Mouse (Mus musculus): ENCODE data around the gene Mlf2. TPM values are rescaled to one million over a fixed set of nuclear protein-coding genes. Genes with fewer than 3 reads are reported as not detected.

Mlf2 gene
- total RNA-seq, 1 experiment = 196 TPM

DNA sequence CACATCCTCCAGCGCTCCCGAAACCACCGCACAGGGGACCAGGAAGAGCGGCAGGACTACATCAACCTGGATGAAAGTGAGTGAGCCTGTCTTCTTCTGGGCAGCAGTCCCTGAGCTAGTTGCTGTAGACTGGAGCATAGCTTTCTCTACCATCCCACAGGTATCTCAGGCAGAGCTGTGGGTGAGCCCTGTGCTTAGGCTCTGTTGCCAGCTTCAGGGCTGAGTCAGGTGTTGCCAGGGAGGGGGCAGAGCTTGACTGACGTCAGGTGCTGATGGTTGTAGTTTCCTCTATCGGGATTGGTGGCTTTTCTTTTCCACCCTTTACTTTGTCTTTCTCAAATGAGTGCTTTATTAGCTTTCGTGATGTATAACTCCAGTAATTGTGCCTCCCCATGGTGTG, 3.5 kb downstream of the Mlf2 start:
- Histone ChIP-seq H3K9me3 (ENCODE audit: control insufficient read depth, insufficient read depth, low read depth, low read length) (no peaks in the 10 kb centered on the region), H3K27ac (ENCODE audit: insufficient read depth, low read depth, low read length, poor library complexity, severe bottlenecking) (no peak overlapping the region), H3K36me3 (ENCODE audit: control insufficient read depth, insufficient read depth, low read length, poor library complexity, severe bottlenecking) (peaks cover 35% of the 10 kb centered on the region), H3K4me3 (ENCODE audit: insufficient read depth in 1 of 2, low read depth in 1 of 2, low read length in 2 of 2, poor library complexity in 1 of 2, severe bottlenecking in 1 of 2) (no peak overlapping the region), H3K4me1 (ENCODE audit: control insufficient read depth in 2 of 2, insufficient read depth in 2 of 2, low read length in 2 of 2, poor library complexity in 1 of 2) (peaks cover 0 to 8% of the 10 kb centered on the region in 2 experiments; a peak in 1 of 4 replicates), H3K9ac (ENCODE audit: insufficient read depth, low read depth, low read length, poor library complexity, severe bottlenecking) (no peak overlapping the region)
- DNase-seq (ENCODE audit: low read depth, low spot score) = no peak
- no peak for TF ChIP-seq ZNF384 (IDR thresholded peaks at IDR 0.05; ENCODE audit: low read depth, low read length)
- no peak for TF ChIP-seq HCFC1 (IDR thresholded peaks at IDR 0.05; ENCODE audit: borderline replicate concordance, insufficient read depth, low read length)
- no peak for TF ChIP-seq ZC3H11A (IDR thresholded peaks at IDR 0.05; ENCODE audit: borderline replicate concordance, low read depth, low read length)
- no peak for TF ChIP-seq CHD2 (IDR thresholded peaks at IDR 0.05; ENCODE audit: low read depth, low read length)
- TF ChIP-seq MAFK (IDR thresholded peaks at IDR 0.05; ENCODE audit: insufficient read depth, low read depth, low read length) = no peak
- in situ Hi-C loops (cut with MboI; ENCODE audit: low sequenced_read_pairs in 2 of 2, unreplicated experiment in 2 of 2) = no loop called here

DNA sequence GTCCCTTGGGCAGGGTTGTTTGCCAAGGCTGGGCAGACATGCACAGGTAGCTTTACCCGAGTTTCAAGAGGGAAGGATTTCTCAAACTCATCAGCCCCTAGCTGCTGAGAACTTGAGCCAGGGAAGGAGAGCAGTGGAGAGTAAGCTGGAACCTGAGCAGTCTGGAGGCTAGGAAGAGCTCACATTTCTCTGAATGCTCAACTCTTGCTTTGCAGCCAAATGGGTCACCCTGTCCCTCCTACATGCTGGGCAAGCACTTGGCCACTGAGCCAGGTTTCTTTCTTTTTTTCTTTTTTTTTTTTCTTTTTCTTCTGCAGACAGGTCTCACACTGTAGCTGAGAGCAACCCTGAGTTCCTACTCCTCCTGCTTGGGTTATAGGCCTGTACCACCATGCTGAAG, 5.5 kb downstream of the Mlf2 start:
- peaks cover 0 to 8% of the 10 kb centered on the region in 2 experiments; a peak in 1 of 4 replicates for H3K4me1 ChIP-seq (ENCODE audit: control insufficient read depth in 2 of 2, insufficient read depth in 2 of 2, low read length in 2 of 2, poor library complexity in 1 of 2)
- H3K4me3 ChIP-seq (ENCODE audit: insufficient read depth in 1 of 2, low read depth in 1 of 2, low read length in 2 of 2, poor library complexity in 1 of 2, severe bottlenecking in 1 of 2) = no peak overlapping the region
- no peaks in the 10 kb centered on the region for H3K9me3 ChIP-seq (ENCODE audit: control insufficient read depth, insufficient read depth, low read depth, low read length)
- DNase-seq (ENCODE audit: low read depth, low spot score) = no peak
- TF ChIP-seq MAFK (IDR thresholded peaks at IDR 0.05; ENCODE audit: insufficient read depth, low read depth, low read length) (no peak), HCFC1 (IDR thresholded peaks at IDR 0.05; ENCODE audit: borderline replicate concordance, insufficient read depth, low read length) (no peak), ZNF384 (IDR thresholded peaks at IDR 0.05; ENCODE audit: low read depth, low read length) (no peak), CHD2 (IDR thresholded peaks at IDR 0.05; ENCODE audit: low read depth, low read length) (no peak), ZC3H11A (IDR thresholded peaks at IDR 0.05; ENCODE audit: borderline replicate concordance, low read depth, low read length) (no peak)
- in situ Hi-C loops (cut with MboI; ENCODE audit: low sequenced_read_pairs in 2 of 2, unreplicated experiment in 2 of 2) = no loop called here
- H3K36me3 ChIP-seq (ENCODE audit: control insufficient read depth, insufficient read depth, low read length, poor library complexity, severe bottlenecking) = peaks cover 35% of the 10 kb centered on the region
- H3K9ac ChIP-seq (ENCODE audit: insufficient read depth, low read depth, low read length, poor library complexity, severe bottlenecking) = no peak overlapping the region
- H3K27ac ChIP-seq (ENCODE audit: insufficient read depth, low read depth, low read length, poor library complexity, severe bottlenecking) = no peak overlapping the region

DNA sequence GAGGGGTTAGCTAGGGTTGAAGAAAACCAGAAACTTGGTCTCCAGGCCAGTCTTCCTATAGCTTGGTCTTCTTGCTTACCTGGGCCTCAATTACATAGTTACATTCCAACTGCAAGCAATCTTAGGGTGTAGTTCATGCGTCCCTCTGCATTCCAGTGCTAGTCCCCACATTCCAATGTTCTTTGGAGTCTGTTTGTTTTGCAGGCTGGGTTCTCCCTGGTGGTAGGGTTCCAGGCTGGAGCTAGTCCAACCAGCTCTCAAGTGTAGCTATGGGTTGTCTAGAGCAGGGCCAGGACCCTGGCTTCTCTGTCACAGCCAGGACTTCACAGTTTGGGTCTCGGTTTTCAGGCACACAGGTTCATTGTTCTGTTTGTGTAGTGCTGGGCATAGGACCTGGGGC, 6.3 kb downstream of the Mlf2 start:
- DNase-seq (ENCODE audit: low read depth, low spot score) = no peak
- Histone ChIP-seq H3K9ac (ENCODE audit: insufficient read depth, low read depth, low read length, poor library complexity, severe bottlenecking) (no peak overlapping the region), H3K4me3 (ENCODE audit: insufficient read depth in 1 of 2, low read depth in 1 of 2, low read length in 2 of 2, poor library complexity in 1 of 2, severe bottlenecking in 1 of 2) (no peak overlapping the region), H3K9me3 (ENCODE audit: control insufficient read depth, insufficient read depth, low read depth, low read length) (no peaks in the 10 kb centered on the region), H3K36me3 (ENCODE audit: control insufficient read depth, insufficient read depth, low read length, poor library complexity, severe bottlenecking) (peaks cover 35% of the 10 kb centered on the region), H3K27ac (ENCODE audit: insufficient read depth, low read depth, low read length, poor library complexity, severe bottlenecking) (no peak overlapping the region), H3K4me1 (ENCODE audit: control insufficient read depth in 2 of 2, insufficient read depth in 2 of 2, low read length in 2 of 2, poor library complexity in 1 of 2) (peaks cover 0 to 6% of the 10 kb centered on the region in 2 experiments; a peak in 1 of 4 replicates)
- in situ Hi-C loops (cut with MboI; ENCODE audit: low sequenced_read_pairs in 2 of 2, unreplicated experiment in 2 of 2) = no loop called here
- TF ChIP-seq ZC3H11A (IDR thresholded peaks at IDR 0.05; ENCODE audit: borderline replicate concordance, low read depth, low read length) = no peak

DNA sequence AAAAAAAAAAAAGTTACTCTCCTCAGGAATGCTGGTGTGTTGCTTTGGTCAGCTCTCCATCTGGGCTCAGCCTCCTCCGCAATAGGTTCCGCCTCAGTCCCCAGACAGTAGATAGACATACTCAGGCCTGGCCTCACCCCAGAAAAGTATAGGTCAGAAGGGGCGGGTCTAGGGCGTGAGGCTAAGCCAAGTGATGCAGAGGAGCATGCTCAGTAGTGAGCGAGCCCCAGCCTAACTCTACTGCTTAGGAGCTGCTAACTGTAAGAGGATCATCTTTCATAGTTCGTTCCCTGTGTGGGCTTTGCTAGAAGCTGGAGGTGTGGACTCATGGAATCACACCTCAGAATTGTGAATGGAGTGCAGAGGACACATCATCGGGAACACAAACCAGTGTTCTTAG, 7.4 kb downstream of the Mlf2 start:
- H3K9me3 ChIP-seq (ENCODE audit: control insufficient read depth, insufficient read depth, low read depth, low read length) = no peaks in the 10 kb centered on the region
- in situ Hi-C loops (cut with MboI; ENCODE audit: low sequenced_read_pairs in 2 of 2, unreplicated experiment in 2 of 2) = no loop called here

DNA sequence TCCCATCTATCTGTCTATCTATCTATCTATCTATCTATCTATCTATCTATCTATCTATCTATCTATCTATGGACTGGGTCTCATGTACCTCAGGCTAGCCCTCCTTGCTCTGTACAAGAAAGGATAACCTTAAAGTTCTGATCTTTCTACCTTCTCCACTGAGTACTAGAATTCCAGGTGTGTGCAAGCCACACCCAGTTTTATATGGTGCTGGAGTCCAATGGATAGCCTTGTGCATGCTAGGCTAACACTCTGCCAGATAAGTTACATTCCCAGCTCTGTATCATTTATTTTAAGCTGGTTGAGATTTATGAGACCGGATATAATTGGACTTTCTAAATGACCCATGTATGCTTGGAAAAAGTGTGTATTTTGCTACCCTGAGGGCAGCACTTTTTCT, 10.5 kb downstream of the Mlf2 start:
- Histone ChIP-seq H3K9me3 (ENCODE audit: control insufficient read depth, insufficient read depth, low read depth, low read length) (no peaks in the 10 kb centered on the region), H3K4me1 (ENCODE audit: control insufficient read depth in 2 of 2, insufficient read depth in 2 of 2, low read length in 2 of 2, poor library complexity in 1 of 2) (peaks cover 0 to 7% of the 10 kb centered on the region in 2 experiments; a peak in 1 of 4 replicates), H3K27ac (ENCODE audit: insufficient read depth, low read depth, low read length, poor library complexity, severe bottlenecking) (no peak overlapping the region), H3K4me3 (ENCODE audit: insufficient read depth in 1 of 2, low read depth in 1 of 2, low read length in 2 of 2, poor library complexity in 1 of 2, severe bottlenecking in 1 of 2) (no peak overlapping the region), H3K9ac (ENCODE audit: insufficient read depth, low read depth, low read length, poor library complexity, severe bottlenecking) (no peak overlapping the region), H3K36me3 (ENCODE audit: control insufficient read depth, insufficient read depth, low read length, poor library complexity, severe bottlenecking) (peaks cover 4% of the 10 kb centered on the region)
- no peak for DNase-seq (ENCODE audit: low read depth, low spot score)
- TF ChIP-seq CHD2 (IDR thresholded peaks at IDR 0.05; ENCODE audit: low read depth, low read length) = no peak
- no peak for TF ChIP-seq ZNF384 (IDR thresholded peaks at IDR 0.05; ENCODE audit: low read depth, low read length)
- no peak for TF ChIP-seq HCFC1 (IDR thresholded peaks at IDR 0.05; ENCODE audit: borderline replicate concordance, insufficient read depth, low read length)
- no peak for TF ChIP-seq MAFK (IDR thresholded peaks at IDR 0.05; ENCODE audit: insufficient read depth, low read depth, low read length)
- TF ChIP-seq ZC3H11A (IDR thresholded peaks at IDR 0.05; ENCODE audit: borderline replicate concordance, low read depth, low read length) = no peak
- in situ Hi-C loops (cut with MboI; ENCODE audit: low sequenced_read_pairs in 2 of 2, unreplicated experiment in 2 of 2) = no loop called here

More for the DNA sequence above, 7.4 kb downstream of the Mlf2 start:
- Histone ChIP-seq H3K4me1 (ENCODE audit: control insufficient read depth in 2 of 2, insufficient read depth in 2 of 2, low read length in 2 of 2, poor library complexity in 1 of 2) (peaks cover 0 to 9% of the 10 kb centered on the region in 2 experiments; a peak in 1 of 4 replicates), H3K36me3 (ENCODE audit: control insufficient read depth, insufficient read depth, low read length, poor library complexity, severe bottlenecking) (peaks cover 33% of the 10 kb centered on the region), H3K4me3 (ENCODE audit: insufficient read depth in 1 of 2, low read depth in 1 of 2, low read length in 2 of 2, poor library complexity in 1 of 2, severe bottlenecking in 1 of 2) (no peak overlapping the region), H3K9ac (ENCODE audit: insufficient read depth, low read depth, low read length, poor library complexity, severe bottlenecking) (no peak overlapping the region), H3K27ac (ENCODE audit: insufficient read depth, low read depth, low read length, poor library complexity, severe bottlenecking) (no peak overlapping the region)
- TF ChIP-seq MAFK (IDR thresholded peaks at IDR 0.05; ENCODE audit: insufficient read depth, low read depth, low read length) (no peak), CHD2 (IDR thresholded peaks at IDR 0.05; ENCODE audit: low read depth, low read length) (no peak), HCFC1 (IDR thresholded peaks at IDR 0.05; ENCODE audit: borderline replicate concordance, insufficient read depth, low read length) (no peak), ZC3H11A (IDR thresholded peaks at IDR 0.05; ENCODE audit: borderline replicate concordance, low read depth, low read length) (no peak)
- DNase-seq (ENCODE audit: low read depth, low spot score) = no peak

All from ES-E14 (cell line).